Mouse (Mus musculus) liver, embryonic 11.5 days (tissue): ENCODE results near the gene Zrsr1. TPM values are rescaled to one million over a fixed set of nuclear protein-coding genes. Genes with fewer than 3 reads are reported as not detected.

Source experiments
- ATAC-seq: fragments of 200-750 bp; cut with Nextera tagmentation; replicated peaks from 2 replicates; pipeline ENCODE4 v1.8.0; 2017; ENCODE audit warnings: moderate number of reproducible peaks, mild to moderate bottlenecking, moderate TSS enrichment, moderate library complexity; ENCODE audit not compliant: low FRiP score
- DNase-seq: peaks from one replicate; pipeline ENCODE4 v3.0.0-alpha.2; 2017; ENCODE audit warnings: low spot score
- H3K27ac ChIP-seq: fragments of 300-500 bp; sonication (generic); 2 replicates; pipeline ENCODE4 v1.5.1; 2014; ENCODE audit warnings: mild to moderate bottlenecking, low read depth, low read length, control low read depth
- H3K27me3 ChIP-seq: fragments of 300-500 bp; sonication (generic); replicated peaks from 2 replicates; pipeline ENCODE4 v1.6.1; 2014; ENCODE audit warnings: low read length, mixed read lengths; ENCODE audit not compliant: control insufficient read depth, insufficient read depth
- H3K36me3 ChIP-seq: fragments of 300-500 bp; sonication (generic); 2 replicates; pipeline ENCODE4 v1.6.1; 2014; ENCODE audit warnings: mild to moderate bottlenecking, low read length, moderate library complexity, mixed read lengths; ENCODE audit not compliant: control insufficient read depth, insufficient read depth
- H3K4me1 ChIP-seq: fragments of 300-500 bp; sonication (generic); replicated peaks from 2 replicates; pipeline ENCODE4 v1.6.1; 2014; ENCODE audit warnings: low read length, mixed read lengths; ENCODE audit not compliant: control insufficient read depth, insufficient read depth
- H3K4me2 ChIP-seq: fragments of 300-500 bp; sonication (generic); 2 replicates; pipeline ENCODE4 v1.6.1; 2014; ENCODE audit warnings: mild to moderate bottlenecking, control low read depth, moderate library complexity
- H3K4me3 ChIP-seq: fragments of 300-500 bp; sonication (generic); 2 replicates; pipeline ENCODE4 v1.5.1; 2014; ENCODE audit warnings: low read depth, low read length, control low read depth
- H3K9ac ChIP-seq: fragments of 300-500 bp; sonication (generic); 2 replicates; pipeline ENCODE4 v1.6.1; 2014; ENCODE audit warnings: low read depth, low read length, control low read depth
- H3K9me3 ChIP-seq: fragments of 300-500 bp; sonication (generic); 2 replicates; pipeline ENCODE4 v1.6.1; 2016; ENCODE audit warnings: low read length, inconsistent platforms, mixed read lengths; ENCODE audit not compliant: control insufficient read depth
- WGBS: fragments of 180-500 bp; shearing (Covaris S2); extraction: QIAGEN DNeasy Blood & Tissue Kit; methylation state at CpG from one replicate; pipeline ENCODE4 v1.1.7; 2014; 5-methylcytosine and 5-hydroxymethylcytosine counted together
- polyA plus RNA-seq: library from polyadenylated mRNA; unstranded; fragments of >200 nt; fragmentation: Nextera tagmentation; extraction: Ambion mirVana; gene quantifications from 2 replicates; pipeline ENCODE4 v1.2.1, GENCODE M21; 2014

The Zrsr1 gene
- polyA plus RNA-seq, 1 experiment from 2014 or later = 1.7 TPM

DNA sequence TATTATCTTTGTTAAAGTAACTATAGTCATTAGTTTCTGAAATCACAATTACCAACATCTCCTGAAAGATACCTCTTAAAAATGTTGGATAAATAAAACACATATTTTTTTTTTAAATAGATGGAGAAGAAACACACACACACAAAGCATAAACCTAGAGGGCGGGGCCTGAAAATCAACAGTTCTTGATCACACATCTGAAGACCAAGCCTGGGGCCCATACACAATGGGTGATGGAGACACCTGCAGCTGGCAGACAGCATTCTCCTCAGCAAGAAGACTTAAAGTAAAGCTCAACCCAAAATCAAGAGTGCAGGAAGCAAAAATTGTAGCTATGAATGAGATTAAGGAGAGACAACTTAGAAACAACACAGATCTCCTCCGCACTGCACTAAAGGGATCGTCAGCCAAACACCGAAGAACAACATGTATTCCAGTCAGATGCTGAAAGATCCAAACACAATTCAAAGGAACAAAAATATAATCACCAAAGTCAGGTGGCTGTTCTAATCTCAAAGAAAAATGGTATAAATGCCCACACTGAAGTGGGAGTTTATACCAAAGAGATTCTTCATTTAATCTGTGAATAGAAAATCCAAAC, 34.0 kb upstream of the Zrsr1 start:
- H3K4me3 ChIP-seq = no peak overlapping the region
- no peaks in the 10 kb centered on the region for H3K36me3 ChIP-seq
- peaks cover 1% of the 10 kb centered on the region for H3K4me1 ChIP-seq
- H3K9me3 ChIP-seq = no peaks in the 10 kb centered on the region
- H3K27ac ChIP-seq = no peak overlapping the region
- 94% methylated on average over 4 of the region's 4 CpGs for WGBS
- H3K27me3 ChIP-seq = no peaks in the 10 kb centered on the region
- H3K4me2 ChIP-seq = no peak overlapping the region
- ATAC-seq = no peak
- no peak overlapping the region for H3K9ac ChIP-seq
- no peak for DNase-seq

DNA sequence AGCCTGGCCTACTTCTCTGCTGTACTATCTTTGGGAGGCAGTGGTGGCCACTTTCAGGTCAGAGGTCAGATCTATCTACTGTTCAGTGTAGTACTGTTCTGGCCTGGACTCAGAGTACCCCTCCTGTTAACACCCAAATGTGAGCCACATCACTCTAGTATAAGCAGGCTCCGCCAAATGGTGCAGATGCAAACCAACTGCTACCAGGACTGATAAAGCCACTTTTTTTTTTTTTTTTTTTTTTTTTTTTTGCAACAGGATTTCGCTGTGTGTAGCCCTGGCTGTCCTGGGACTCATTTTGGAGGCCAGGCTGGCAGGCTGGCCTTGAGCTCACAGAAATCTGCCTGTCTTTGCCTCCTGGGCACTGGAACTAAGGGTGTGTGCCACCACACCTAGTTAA, 32.8 kb upstream of the Zrsr1 start:
- 72% methylated on average over 2 of the region's 2 CpGs for WGBS
- Histone ChIP-seq H3K4me3 (no peak overlapping the region), H3K4me1 (no peaks in the 10 kb centered on the region), H3K27ac (no peak overlapping the region), H3K9me3 (no peaks in the 10 kb centered on the region), H3K36me3 (no peaks in the 10 kb centered on the region), H3K4me2 (no peak overlapping the region), H3K9ac (no peak overlapping the region), H3K27me3 (no peaks in the 10 kb centered on the region)
- DNase-seq (no peak), ATAC-seq (no peak)

DNA sequence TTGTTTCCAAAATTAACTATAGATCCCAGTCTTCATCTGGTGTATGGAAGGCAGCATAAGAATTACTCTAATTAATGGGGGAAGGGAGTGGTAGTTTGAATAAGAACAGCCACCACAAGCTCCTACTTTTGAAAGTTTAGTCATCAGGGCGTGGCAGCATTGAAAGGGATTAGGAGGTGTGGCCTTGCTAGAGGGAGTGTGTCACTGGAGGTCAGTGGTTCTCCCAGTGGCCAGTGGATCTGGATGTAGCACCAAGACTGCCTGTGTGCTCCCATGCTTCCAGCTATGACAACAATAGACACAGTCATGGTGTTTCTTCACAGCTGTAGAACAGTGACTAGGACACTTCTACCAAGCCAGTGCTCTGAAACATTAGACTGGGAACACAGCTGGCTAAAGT, 22.7 kb upstream of the Zrsr1 start:
- Histone ChIP-seq H3K27me3 (no peaks in the 10 kb centered on the region), H3K4me2 (no peak overlapping the region), H3K9ac (no peak overlapping the region), H3K4me1 (no peaks in the 10 kb centered on the region), H3K36me3 (no peaks in the 10 kb centered on the region; the same call in 1 of the 2 replicates), H3K9me3 (no peaks in the 10 kb centered on the region), H3K27ac (no peak overlapping the region), H3K4me3 (no peak overlapping the region)
- no peak for ATAC-seq
- DNase-seq = no peak
- 82% methylated on average over 1 of the region's 1 CpGs for WGBS

DNA sequence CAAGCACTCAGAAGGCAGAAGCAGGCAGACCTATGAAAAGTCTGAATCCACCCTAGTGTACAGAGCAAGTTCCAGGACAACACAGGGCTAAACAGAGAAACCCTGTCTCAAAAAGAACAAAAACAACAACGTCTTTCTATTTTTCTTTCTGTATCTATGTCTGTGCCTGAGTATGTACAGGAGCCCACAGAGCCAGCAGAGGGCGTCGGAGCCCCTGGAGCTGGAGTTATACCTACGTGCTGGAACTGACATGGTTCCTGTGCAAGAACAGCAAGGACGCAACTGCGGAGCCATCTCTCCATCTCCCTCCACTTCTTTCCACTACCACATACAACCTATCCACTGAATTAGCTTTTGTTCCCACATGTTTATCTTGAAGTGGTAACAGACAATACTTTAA, 21.7 kb upstream of the Zrsr1 start:
- no peak for ATAC-seq
- WGBS = 91% methylated on average over 6 of the region's 6 CpGs
- Histone ChIP-seq H3K4me2 (no peak overlapping the region), H3K27me3 (no peaks in the 10 kb centered on the region), H3K4me3 (no peak overlapping the region), H3K27ac (no peak overlapping the region), H3K9ac (no peak overlapping the region), H3K36me3 (no peaks in the 10 kb centered on the region; the same call in 1 of the 2 replicates), H3K9me3 (no peaks in the 10 kb centered on the region), H3K4me1 (no peaks in the 10 kb centered on the region)
- no peak for DNase-seq

DNA sequence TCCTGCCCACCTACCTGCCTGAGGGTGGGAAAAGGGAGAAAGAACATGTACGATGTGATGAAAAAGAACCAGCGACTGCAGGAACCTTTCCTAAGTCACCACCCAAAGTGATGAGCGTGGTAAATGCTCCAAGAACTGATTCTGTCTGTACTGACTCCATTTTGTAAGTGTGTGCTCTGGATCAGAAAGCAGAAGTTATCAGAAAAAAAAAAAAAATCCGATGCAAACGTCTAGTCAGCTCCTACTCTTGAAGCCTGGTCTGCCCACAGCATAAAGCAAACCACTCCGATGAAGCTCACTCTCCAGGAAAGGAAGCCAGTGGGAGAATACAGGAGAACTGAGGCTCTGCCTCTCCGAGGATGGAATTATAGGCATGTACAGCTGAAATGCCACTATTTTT, 19.1 kb upstream of the Zrsr1 start:
- 77% methylated on average over 7 of the region's 7 CpGs for WGBS
- Histone ChIP-seq H3K9ac (no peak overlapping the region), H3K27me3 (no peaks in the 10 kb centered on the region), H3K4me1 (0 out of 2 replicates have a peak, but pooled peaks cover 3% of the 10 kb centered on the region), H3K36me3 (peaks cover 5% of the 10 kb centered on the region; the same call in 1 of the 2 replicates), H3K4me2 (no peak overlapping the region), H3K27ac (no peak overlapping the region), H3K4me3 (no peak overlapping the region), H3K9me3 (no peaks in the 10 kb centered on the region)
- no peak for DNase-seq
- no peak for ATAC-seq

DNA sequence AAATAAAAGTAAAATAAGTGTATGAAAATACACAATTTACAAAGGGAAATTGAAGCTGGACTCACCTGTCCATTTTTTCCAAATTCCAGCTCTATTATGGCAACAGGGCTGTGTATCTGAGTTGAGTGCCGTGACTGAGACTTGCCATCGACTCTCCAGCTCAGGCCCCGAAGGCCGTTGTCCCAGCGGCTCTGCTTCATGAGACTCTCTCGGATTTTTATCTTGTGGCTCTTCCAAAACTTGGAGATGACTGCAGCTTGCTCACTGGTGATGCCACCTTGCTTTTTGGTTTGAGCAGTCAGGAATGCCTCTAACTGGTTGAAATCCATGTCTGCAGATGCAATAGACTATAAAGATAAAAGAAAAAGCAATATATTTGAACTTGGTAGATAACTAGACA, 15.5 kb upstream of the Zrsr1 start:
- DNase-seq = no peak

DNA sequence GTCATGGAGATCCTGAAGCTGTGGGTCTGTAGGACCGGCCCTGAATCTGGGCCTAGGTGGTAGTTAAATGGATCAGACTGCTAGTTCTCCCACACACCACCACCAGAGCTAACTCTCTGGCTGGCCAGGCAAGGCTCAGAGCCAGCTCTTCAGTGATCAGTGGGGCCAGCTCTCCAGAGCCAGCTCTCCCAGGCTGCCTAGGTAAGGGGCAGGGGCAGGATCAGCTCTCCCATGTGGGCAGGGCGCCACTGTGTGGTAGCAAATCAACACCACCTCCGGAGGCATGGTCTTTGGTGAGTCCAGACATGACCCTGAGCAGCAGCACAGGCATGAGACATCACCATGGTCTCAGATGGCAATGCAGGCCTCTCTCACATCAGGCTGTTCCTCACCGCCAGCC, 15.0 kb upstream of the Zrsr1 start:
- Histone ChIP-seq H3K9me3 (no peaks in the 10 kb centered on the region), H3K4me3 (no peak overlapping the region), H3K4me1 (0 out of 2 replicates have a peak, but pooled peaks cover 3% of the 10 kb centered on the region), H3K4me2 (no peak overlapping the region), H3K27ac (no peak overlapping the region), H3K27me3 (no peaks in the 10 kb centered on the region), H3K9ac (no peak overlapping the region), H3K36me3 (peaks cover 5% of the 10 kb centered on the region; the same call in 1 of the 2 replicates)
- ATAC-seq = peak; percentile 72
- WGBS = 70% methylated on average over 4 of the region's 4 CpGs
- DNase-seq = no peak

More for the DNA sequence above, 15.5 kb upstream of the Zrsr1 start:
- H3K4me3 ChIP-seq = no peak overlapping the region
- no peak overlapping the region for H3K27ac ChIP-seq
- H3K36me3 ChIP-seq = peaks cover 5% of the 10 kb centered on the region; the same call in 1 of the 2 replicates
- H3K9ac ChIP-seq = no peak overlapping the region
- 0 out of 2 replicates have a peak, but pooled peaks cover 3% of the 10 kb centered on the region for H3K4me1 ChIP-seq
- no peak overlapping the region for H3K4me2 ChIP-seq
- ATAC-seq = no peak
- no peaks in the 10 kb centered on the region for H3K27me3 ChIP-seq
- no peaks in the 10 kb centered on the region for H3K9me3 ChIP-seq
- WGBS = 87% methylated on average over 6 of the region's 6 CpGs

DNA sequence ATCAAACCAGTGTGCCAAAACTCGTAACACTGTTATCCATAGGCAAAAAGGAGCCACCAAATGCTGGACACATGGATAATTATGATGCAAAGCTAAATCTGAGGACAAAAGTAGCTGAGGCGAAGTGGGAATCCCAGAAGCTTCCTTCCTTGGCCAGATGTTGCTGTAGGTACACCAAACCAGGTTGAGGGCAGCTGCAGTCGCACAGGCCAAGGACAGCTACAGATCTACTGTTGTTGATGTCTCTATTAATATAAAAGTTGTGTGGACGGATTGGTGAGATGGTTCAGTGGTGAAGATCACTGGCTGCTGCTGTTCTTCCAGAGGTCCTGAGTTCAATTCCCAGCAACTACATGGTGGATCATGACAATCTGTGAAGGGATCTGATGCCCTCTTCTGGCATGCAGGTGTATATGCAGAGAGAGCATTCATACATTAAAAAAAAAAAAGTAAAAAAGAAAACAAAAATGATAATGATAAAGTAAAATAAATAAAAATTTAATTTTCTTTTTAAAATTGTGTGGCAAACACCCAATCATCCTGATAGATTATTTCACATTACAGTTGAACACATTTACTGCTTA, 13.9 kb upstream of the Zrsr1 start:
- Histone ChIP-seq H3K4me1 (0 out of 2 replicates have a peak, but pooled peaks cover 3% of the 10 kb centered on the region), H3K9ac (no peak overlapping the region), H3K27ac (no peak overlapping the region), H3K4me3 (no peak overlapping the region), H3K4me2 (no peak overlapping the region), H3K27me3 (no peaks in the 10 kb centered on the region), H3K9me3 (no peaks in the 10 kb centered on the region), H3K36me3 (peaks cover 5% of the 10 kb centered on the region; the same call in 1 of the 2 replicates)
- WGBS = 82% methylated on average over 4 of the region's 4 CpGs
- DNase-seq = no peak
- no peak for ATAC-seq

DNA sequence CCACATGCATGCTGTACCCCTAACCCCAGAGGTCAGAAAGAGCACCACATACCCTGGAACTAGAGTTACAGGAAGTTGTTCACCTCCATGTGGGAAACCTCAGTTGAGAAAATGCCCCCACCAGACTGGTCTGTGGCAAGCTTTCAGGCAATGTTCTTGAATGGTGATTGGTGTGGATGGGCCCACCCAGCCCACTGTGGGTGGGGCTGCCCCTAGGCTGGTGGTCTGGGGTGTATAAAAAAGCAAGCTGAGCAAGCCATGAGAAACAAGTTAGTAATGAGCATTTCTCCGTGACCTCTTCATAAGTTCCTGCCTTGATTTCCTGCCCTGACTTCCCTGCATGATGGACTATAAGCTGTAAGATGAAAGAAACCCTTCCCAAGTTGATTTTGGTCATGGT, 9.7 kb upstream of the Zrsr1 start:
- no peak overlapping the region for H3K4me3 ChIP-seq
- no peaks in the 10 kb centered on the region for H3K4me1 ChIP-seq
- H3K4me2 ChIP-seq = no peak overlapping the region
- H3K27me3 ChIP-seq = no peaks in the 10 kb centered on the region
- no peaks in the 10 kb centered on the region for H3K36me3 ChIP-seq
- no peak overlapping the region for H3K27ac ChIP-seq
- no peaks in the 10 kb centered on the region; the same call in 1 of the 2 replicates for H3K9me3 ChIP-seq
- ATAC-seq (no peak), DNase-seq (no peak)
- no peak overlapping the region for H3K9ac ChIP-seq
- 77% methylated on average over 1 of the region's 1 CpGs for WGBS
